Mouse (Mus musculus) heart, postnatal 0 days (tissue): Measurements from ENCODE around the gene Ctdnep1. TPM values are rescaled to one million over a fixed set of nuclear protein-coding genes. Genes with fewer than 3 reads are reported as not detected.

Experiments
- ATAC-seq: fragments of 200-750 bp; cut with Nextera tagmentation; 2 replicates; pipeline ENCODE4 v1.8.0; 2017; ENCODE audit warnings: low read depth, moderate number of reproducible peaks, moderate library complexity; ENCODE audit not compliant: insufficient read depth
- DNase-seq: peaks from one replicate; pipeline ENCODE4 v3.0.0-alpha.2; 2016; ENCODE audit warnings: low spot score
- H3K27ac ChIP-seq: fragments of 300-500 bp; sonication (generic); 2 replicates; pipeline ENCODE4 v1.5.1; 2014; ENCODE audit warnings: low read depth, mild to moderate bottlenecking
- H3K27me3 ChIP-seq: fragments of 300-500 bp; sonication (generic); 2 replicates; pipeline ENCODE4 v1.6.1; 2014; ENCODE audit warnings: low read length, mixed read lengths; ENCODE audit not compliant: control insufficient read depth, insufficient read depth
- H3K36me3 ChIP-seq: fragments of 300-500 bp; sonication (generic); replicated peaks from 2 replicates; pipeline ENCODE4 v1.6.1; 2014; ENCODE audit warnings: low read length, mixed read lengths; ENCODE audit not compliant: control insufficient read depth, insufficient read depth
- H3K4me1 ChIP-seq: fragments of 300-500 bp; sonication (generic); 2 replicates; pipeline ENCODE4 v1.6.1; 2014; ENCODE audit warnings: antibody characterized with exemption; ENCODE audit not compliant: control insufficient read depth, insufficient read depth
- H3K4me2 ChIP-seq: fragments of 300-500 bp; sonication (generic); 2 replicates; pipeline ENCODE4 v1.6.1; 2014; ENCODE audit warnings: low read depth, mild to moderate bottlenecking, low read length, moderate library complexity
- H3K4me3 ChIP-seq: fragments of 300-500 bp; sonication (generic); 2 replicates; pipeline ENCODE4 v1.5.1; 2014; ENCODE audit warnings: low read depth, low read length
- H3K9ac ChIP-seq: fragments of 300-500 bp; sonication (generic); replicated peaks from 2 replicates; pipeline ENCODE4 v1.6.1; 2014; ENCODE audit warnings: low read depth, low read length, mixed read lengths
- H3K9me3 ChIP-seq: fragments of 300-500 bp; sonication (generic); replicated peaks from 2 replicates; pipeline ENCODE4 v1.6.1; 2016; ENCODE audit warnings: low read length; ENCODE audit not compliant: control insufficient read depth
- CTCF ChIP-seq: IDR thresholded peaks from 2 replicates; pipeline ENCODE4 v1.5.1; 2016; ENCODE audit warnings: antibody characterized with exemption, control low read depth, low read depth
- EP300 ChIP-seq: IDR thresholded peaks from 2 replicates; pipeline ENCODE4 v1.6.1; 2016; ENCODE audit warnings: antibody characterized with exemption, low read depth
- WGBS: fragments of 180-500 bp; shearing (Covaris S2); extraction: QIAGEN DNeasy Blood & Tissue Kit; methylation state at CpG from one replicate; pipeline ENCODE4 v1.1.7; 2014; 5-methylcytosine and 5-hydroxymethylcytosine counted together
- polyA plus RNA-seq: library from polyadenylated mRNA; unstranded; fragments of >200 nt; fragmentation: Nextera tagmentation; extraction: Ambion mirVana; gene quantifications from 2 replicates; pipeline ENCODE4 v1.2.1, GENCODE M21; 2015
- total RNA-seq: library from RNA; depleted of rRNA; stranded (reverse); fragments of >200 nt; gene quantifications from 2 replicates; pipeline ENCODE4 v1.2.3, GENCODE M21; 2014; ENCODE audit warnings: low replicate concordance

Gene Ctdnep1
- total and polyA plus RNA-seq, 2 experiments from 2014 or later = 24.8 to 45.6 TPM

GRCm38 (mm10) chr11:70029829-70030550 is 49.0 kb downstream of the Ctdnep1 start:
- H3K27ac ChIP-seq = no peak overlapping the region
- no peak overlapping the region; the same call in 1 of the 2 replicates for H3K4me3 ChIP-seq

GRCm38 (mm10) chr11:70030651-70031320 is 49.8 kb downstream of the Ctdnep1 start:
- H3K27ac ChIP-seq = no peak overlapping the region
- no peak overlapping the region for H3K9ac ChIP-seq
- H3K4me3 ChIP-seq = no peak overlapping the region
- peaks cover 7% of the 10 kb centered on the region; the same call in 1 of the 2 replicates for H3K27me3 ChIP-seq
- ATAC-seq = no peak
- peaks cover 14% of the 10 kb centered on the region; the same call in 1 of the 2 replicates for H3K4me1 ChIP-seq
- TF ChIP-seq CTCF = no peak
- no peak for TF ChIP-seq EP300
- no peaks in the 10 kb centered on the region for H3K9me3 ChIP-seq
- no peak for DNase-seq
- no peak overlapping the region for H3K4me2 ChIP-seq
- 91% methylated on average over 28 of the region's 28 CpGs for WGBS
- H3K36me3 ChIP-seq = peaks cover 12% of the 10 kb centered on the region

More at GRCm38 (mm10) chr11:70029829-70030550, 49.0 kb downstream of the Ctdnep1 start:
- Histone ChIP-seq H3K27me3 (peaks cover 7% of the 10 kb centered on the region; the same call in 1 of the 2 replicates), H3K4me1 (peaks cover 14% of the 10 kb centered on the region; the same call in 1 of the 2 replicates), H3K9ac (no peak overlapping the region), H3K9me3 (no peaks in the 10 kb centered on the region), H3K36me3 (peaks cover 12% of the 10 kb centered on the region), H3K4me2 (peak overlapping the region; percentile 60)
- WGBS = 56% methylated on average over 11 of the region's 11 CpGs
- DNase-seq (no peak), ATAC-seq (no peak)
- TF ChIP-seq CTCF = no peak
- no peak for TF ChIP-seq EP300

GRCm38 (mm10) chr11:70031321-70031670 is 50.3 kb downstream of the Ctdnep1 start:
- H3K4me2 ChIP-seq = no peak overlapping the region
- H3K9me3 ChIP-seq = no peaks in the 10 kb centered on the region
- no peak overlapping the region for H3K4me3 ChIP-seq
- DNase-seq (no peak), ATAC-seq (no peak)
- H3K27me3 ChIP-seq = peaks cover 2% of the 10 kb centered on the region; the same call in 1 of the 2 replicates
- no peak overlapping the region for H3K27ac ChIP-seq
- peaks cover 11% of the 10 kb centered on the region; the same call in 1 of the 2 replicates for H3K4me1 ChIP-seq
- TF ChIP-seq CTCF (no peak), EP300 (no peak)
- H3K9ac ChIP-seq = no peak overlapping the region
- H3K36me3 ChIP-seq = peaks cover 12% of the 10 kb centered on the region
- WGBS = 89% methylated on average over 11 of the region's 11 CpGs

- Histone ChIP-seq H3K9me3 (no peaks in the 10 kb centered on the region), H3K27ac (no peak overlapping the region), H3K4me3 (no peak overlapping the region), H3K4me1 (no peaks in the 10 kb centered on the region), H3K9ac (no peak overlapping the region), H3K27me3 (no peaks in the 10 kb centered on the region), H3K36me3 (no peaks in the 10 kb centered on the region), H3K4me2 (no peak overlapping the region)
- TF ChIP-seq CTCF (no peak), EP300 (no peak)
- no peak for ATAC-seq
- 71% methylated on average over 7 of the region's 7 CpGs for WGBS
- DNase-seq = no peak
These were observed 57.2 kb downstream of the Ctdnep1 start for GRCm38 (mm10) chr11:70038174-70038573.

- Histone ChIP-seq H3K9ac (no peak overlapping the region), H3K36me3 (no peaks in the 10 kb centered on the region), H3K4me1 (no peaks in the 10 kb centered on the region), H3K27me3 (no peaks in the 10 kb centered on the region), H3K4me2 (no peak overlapping the region), H3K9me3 (no peaks in the 10 kb centered on the region), H3K27ac (no peak overlapping the region), H3K4me3 (no peak overlapping the region)
- ATAC-seq = no peak
- no peak for TF ChIP-seq EP300
- no peak for TF ChIP-seq CTCF
- WGBS = 94% methylated on average over 10 of the region's 10 CpGs
- DNase-seq = no peak
These were observed 58.7 kb downstream of the Ctdnep1 start for GRCm38 (mm10) chr11:70039631-70040030.
